Mouse (Mus musculus) gastrocnemius, postnatal 14 days (tissue): Measurements from ENCODE around the gene Slc35b2. TPM values are rescaled to one million over a fixed set of nuclear protein-coding genes. Genes with fewer than 3 reads are reported as not detected.

Experiments
- DNase-seq: peaks from one replicate; pipeline ENCODE4 v3.0.0; 2021; ENCODE audit warnings: mixed read lengths
- intact Hi-C: fragments of 180-260 bp; cut with DNase I; formaldehyde crosslinking; loops from one replicate; pipeline ENCODE4 v1.15.1; 2025; ENCODE audit warnings: low total_unique reads
- total RNA-seq, 2 experiments: library from RNA; stranded (reverse); gene quantifications; 2 replicates each; pipeline ENCODE4 v1.2.3; 2021

Slc35b2 gene
- total RNA-seq, 2 experiments from 2014 or later = 25.6 to 28.6 TPM

DNA sequence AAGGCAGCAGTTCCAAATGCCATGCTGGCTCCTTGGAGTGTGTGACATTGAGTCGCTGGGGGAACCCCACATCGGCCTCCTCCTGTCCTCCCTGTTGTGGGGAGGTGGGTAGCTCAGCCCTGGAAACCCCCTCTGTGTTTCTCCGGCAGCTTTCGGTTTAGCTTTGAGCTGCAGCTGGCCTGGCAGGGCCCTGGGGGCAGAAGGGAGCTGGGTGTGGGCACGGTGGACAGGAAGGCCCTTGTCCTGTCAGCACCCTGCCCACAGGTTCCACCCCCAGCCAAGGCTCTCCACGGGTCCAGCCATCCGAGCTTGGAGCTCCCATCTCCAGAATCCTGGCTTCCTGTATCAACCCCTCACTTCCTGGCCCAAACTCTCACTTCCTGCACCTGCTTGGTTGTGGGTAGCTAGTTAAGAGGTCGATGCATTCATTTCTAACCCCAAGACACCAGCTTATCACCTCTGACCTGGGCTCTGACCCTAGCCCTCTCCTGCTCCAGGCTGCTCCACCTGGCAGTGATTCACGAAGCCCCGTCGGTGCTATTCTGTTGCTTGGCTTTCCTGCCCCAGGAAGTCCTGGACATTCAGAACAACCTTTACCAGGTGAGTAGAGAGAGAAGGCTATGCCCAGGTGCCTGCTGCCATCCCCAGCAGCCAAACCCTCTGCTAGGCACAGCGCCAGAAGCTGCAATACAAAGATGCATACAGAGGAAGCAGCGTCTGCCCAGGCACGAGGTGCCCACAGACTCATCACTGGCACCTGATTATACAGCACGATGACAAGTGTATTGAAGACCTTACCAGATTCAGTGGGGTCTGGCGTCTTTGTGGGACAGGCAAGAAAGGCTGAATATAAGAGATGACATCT lies 5.4 kb upstream of the Slc35b2 start:
- intact Hi-C loops = no loop called here

GRCm38 (mm10) chr17:45559732-45560525 lies 3.7 kb upstream of the Slc35b2 start:
- intact Hi-C loops = no loop called here
- DNase-seq = no peak

More for the DNA sequence above, 5.4 kb upstream of the Slc35b2 start:
- no peak for DNase-seq

DNA sequence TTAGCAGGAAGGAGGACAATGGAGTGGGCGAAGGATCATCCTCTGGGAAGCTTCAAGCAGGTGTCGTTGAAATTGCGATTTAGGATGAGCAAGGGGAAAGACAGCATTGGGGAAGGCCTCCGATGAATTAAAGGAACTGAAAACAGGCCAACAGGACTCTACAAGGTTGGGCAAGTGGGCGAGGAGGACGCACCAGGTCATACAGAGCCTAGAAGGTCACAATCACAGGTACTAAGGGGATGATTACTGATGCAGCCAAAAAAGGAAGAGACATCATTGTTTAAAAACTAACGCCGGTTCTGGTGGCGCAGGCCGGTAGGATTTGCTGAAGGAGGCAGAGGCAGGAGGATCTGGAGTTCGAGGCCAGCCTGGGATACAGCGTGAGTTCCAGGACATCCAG lies 458 bp upstream of the Slc35b2 start:
- intact Hi-C loops = no loop called here
- DNase-seq = no peak

DNA sequence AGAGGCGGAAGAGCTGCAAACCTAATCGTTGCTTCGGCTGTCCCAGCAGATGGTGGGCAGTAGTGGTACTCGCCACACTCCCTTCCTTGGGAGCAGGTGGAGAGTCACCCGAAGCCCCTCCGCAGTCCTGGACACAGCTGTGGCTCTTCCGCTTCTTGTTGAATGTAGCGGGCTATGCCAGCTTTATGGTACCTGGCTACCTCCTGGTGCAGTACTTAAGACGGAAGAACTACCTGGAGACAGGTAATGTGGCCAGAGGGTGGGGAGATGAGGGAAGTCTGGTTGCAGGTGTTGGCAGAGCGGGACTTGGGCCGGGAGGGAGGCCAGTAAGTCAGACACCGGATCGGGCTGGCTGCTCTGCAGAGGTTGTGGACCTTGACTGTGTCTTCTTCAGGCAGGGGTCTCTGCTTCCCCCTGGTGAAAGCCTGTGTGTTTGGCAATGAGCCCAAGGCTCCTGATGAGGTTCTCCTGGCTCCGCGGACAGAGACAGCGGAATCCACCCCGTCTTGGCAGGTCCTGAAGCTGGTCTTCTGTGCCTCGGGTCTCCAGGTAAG lies 934 bp downstream of the Slc35b2 start:
- intact Hi-C loops = no loop called here
- no peak for DNase-seq

DNA sequence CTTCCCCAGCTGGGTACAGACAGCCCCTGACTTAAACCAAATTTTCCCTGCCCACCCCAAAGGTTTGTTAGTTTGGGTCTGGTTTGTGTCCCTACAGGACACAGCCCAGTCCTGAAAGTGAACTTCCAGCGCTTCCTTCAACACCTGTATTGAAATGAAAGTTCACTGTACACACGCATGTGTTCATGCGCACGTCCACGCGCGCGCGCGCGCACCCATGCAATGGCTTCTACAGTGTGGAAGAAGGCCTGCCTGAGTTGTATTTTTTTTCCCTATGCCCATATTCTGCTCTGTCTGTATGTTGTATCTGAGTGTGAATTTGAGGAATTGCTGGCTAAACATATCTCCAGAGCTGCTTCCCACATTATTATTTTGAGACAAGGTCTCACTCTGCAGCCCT lies 1.4 kb downstream of the Slc35b2 start:
- DNase-seq = no peak
- intact Hi-C loops = no loop called here

DNA sequence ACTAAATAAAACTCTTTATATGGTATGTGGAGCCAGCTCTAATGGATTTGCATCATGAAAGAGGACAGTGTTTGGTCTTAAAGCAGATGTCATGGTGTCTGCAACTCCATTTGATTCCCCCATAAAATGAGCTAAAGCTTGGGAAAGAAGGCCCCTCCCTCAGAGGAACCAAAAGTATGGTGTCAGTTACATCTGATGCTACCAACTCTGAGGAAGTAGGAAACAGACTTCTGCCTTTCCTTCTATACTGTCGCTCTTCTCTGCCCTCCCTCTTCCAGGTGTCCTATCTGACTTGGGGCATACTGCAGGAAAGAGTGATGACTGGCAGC lies 2.3 kb downstream of the Slc35b2 start:
- intact Hi-C loops = no loop called here
- no peak for DNase-seq

GRCm38 (mm10) chr17:45566360-45567161 lies 2.9 kb downstream of the Slc35b2 start:
- DNase-seq = no peak
- intact Hi-C loops = no loop called here

DNA sequence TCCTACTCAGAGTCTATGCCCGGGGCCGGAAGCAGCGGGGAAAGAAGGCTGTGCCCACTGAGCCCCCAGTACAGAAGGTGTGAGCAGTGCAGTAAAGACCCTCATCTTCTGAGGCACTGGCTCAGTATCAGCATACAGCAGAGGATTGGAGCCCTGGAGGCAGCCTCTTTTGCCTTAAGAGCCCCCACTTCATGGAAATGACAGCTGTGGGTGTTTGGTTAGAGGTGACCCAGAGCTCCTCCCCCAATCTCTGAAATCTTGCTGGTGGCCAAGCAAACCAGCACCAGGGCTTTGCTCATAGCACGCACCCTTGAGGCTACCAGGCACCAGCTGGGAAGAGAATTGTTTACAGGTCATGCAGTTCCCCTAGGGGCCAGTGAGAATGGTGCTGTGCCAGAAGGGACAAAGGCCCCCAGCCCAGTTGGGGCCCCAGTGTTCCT lies 3.5 kb downstream of the Slc35b2 start:
- intact Hi-C loops = no loop called here

DNA sequence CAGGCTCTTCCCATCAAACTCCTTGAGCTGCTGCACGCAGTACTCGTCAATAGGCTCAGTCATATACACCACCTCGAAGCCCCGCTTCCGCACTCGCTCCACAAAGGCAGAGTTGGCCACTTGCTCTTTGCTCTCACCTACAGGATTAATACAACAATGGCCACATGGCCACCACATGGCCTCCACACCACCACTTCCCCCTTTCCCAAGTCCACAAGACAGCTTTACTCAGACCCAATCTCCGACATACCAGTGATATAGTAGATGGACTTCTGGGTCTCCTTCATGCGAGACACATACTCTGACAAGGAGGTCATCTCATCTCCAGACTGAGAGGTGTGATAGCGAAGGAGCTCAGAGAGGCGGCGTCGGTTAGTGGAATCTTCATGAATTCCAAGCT lies 5.3 kb downstream of the Slc35b2 start:
- DNase-seq = no peak
- intact Hi-C loops = no loop called here

More for the DNA sequence above, 3.5 kb downstream of the Slc35b2 start:
- DNase-seq = no peak

- intact Hi-C loops = no loop called here
- DNase-seq = no peak
Measured at GRCm38 (mm10) chr17:45569999-45570398, 6.3 kb downstream of the Slc35b2 start.

DNA sequence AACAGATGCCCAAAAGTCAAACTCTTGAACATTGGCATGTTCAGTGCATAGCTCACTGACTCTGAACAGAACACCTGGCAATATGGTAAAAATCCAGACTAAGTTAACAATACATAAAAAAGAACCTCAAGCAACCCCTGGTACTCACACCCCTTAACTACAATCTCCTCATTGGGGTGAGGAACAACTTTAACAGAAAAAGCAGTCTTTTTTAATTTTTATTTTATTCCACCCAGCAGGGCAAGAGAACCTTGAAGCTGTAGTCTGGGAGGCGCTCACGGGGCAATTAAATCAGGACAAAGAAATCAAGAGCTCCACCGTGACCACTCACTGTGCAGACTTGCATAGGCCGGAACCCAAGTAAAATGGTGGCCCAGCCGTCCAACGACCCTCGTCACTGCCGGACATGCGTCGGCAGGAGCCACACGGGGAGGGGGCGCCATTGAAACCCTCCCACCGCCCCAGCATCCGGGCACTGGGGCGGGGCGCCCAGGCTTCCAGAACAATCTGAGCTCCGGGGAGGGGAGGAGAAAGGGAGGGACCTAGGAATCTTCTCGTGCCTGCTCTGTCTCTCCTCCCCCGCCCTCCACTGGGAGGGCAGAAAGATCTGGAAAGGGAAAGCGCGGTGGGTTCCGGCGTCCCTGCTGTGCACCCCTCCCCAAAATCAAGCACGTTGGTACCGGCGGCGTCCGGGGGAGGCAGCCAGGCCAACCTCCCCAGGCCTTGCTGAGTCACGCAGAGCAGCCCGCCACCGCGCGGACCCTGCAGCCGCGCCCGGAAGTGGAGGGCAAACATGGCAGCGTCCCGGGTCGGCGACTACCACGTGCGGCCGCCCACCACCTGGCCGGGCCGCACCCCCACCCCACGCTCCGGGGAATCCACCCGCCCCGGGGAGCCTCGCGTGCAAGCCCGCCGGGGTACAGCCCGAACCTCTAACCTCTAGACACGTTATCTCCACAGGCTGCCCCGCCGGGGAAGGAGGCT lies 8.7 kb downstream of the Slc35b2 start:
- intact Hi-C loops = no loop called here
- peak; percentile 81 for DNase-seq

DNA sequence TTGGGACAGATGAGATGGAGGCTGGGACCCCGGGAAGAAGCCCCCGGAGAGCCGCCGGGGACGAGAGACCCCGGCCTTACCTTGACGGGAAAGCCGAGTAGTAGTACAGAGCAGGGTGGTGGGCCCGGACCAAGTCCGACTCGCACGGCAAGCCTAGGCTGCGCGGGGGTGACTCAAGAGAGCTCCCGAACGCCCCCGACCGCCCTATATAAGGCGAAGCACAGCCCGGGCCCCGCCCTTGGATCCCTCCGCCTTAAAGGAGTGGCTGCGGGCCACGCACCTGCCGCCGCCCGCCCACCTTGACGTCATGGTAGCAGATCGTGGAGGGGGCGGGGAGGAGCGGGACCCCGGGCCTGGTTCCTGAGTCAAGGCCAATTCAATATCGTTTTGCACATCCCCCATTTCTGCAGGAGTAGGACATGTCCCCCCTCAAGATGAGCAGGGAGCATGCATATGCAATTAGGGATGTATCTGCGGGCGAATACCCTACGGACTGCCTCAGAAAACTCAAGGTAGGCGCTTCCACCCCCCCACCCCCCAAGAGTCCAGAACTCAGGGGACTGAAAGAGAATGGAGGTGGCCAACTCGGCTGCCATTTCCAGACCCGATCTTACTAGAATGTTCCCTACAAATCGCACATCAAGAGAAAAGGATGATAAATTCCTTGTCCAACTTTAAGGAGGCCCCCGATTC lies 9.6 kb downstream of the Slc35b2 start, which contains the start of gene Hsp90ab1:
Hsp90ab1 (minus strand) TSS at position 185 of the 693 bp plus-strand sequence.
- DNase-seq = peak; percentile 99
- intact Hi-C loops = no loop called here

- DNase-seq = peak; percentile 96
- intact Hi-C loops = no loop called here
Measured at GRCm38 (mm10) chr17:45573780-45574123, 10.1 kb downstream of the Slc35b2 start.

DNA sequence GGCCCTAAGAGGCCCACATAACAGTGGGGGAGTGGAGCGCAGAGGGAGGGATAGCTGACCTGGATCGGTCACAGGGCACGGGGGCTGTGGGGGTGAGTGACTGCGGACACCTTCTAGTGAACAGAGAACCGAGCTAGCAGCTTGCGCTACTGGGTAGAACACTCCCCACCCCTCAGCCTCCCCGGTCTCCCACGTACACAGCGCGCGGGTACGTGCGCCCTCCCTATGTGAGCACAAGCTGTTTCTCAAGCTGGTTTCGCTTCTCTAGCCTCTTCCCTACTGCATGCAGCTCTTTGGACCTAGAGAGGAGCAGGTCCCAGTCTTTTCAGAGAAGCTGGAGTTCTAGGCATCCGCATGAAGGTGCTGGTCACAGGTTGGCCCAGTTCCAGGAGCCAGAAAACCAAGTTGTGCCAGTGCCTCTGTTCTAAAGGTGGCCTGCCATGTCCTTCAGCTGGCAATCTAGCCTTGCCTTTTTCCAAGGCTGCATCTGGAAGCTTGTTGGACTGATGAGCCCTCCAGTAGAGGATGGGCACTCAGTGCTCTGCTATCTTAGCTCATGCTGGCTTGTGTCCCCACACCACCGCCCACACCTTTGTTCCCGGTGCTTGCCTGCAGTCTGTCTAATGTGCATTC lies 10.6 kb downstream of the Slc35b2 start:
- intact Hi-C loops = no loop called here
- DNase-seq = peak; percentile 61

- intact Hi-C loops = no loop called here
Measured at GRCm38 (mm10) chr17:45575123-45575897, 11.6 kb downstream of the Slc35b2 start.

DNA sequence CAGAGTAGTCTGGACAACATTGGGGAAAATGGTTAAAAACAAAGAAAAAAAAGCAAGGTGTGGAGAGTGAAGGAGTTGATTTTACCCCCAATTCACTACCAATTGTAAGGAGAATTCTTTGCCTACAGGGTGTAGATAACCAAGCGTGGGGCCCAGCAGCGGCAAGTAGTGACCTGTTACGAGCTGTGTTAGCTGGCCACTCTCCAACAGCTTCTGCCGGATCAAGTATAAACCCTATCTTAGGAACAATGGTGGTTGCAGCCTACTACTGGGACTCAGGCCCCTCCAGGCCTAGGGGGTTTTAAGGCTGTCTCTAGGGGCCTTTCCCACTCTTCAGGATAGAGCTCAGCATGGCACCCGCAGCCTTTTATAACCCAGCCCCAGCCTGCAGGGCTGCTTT lies 14.6 kb downstream of the Slc35b2 start:
- no peak for DNase-seq
- intact Hi-C loops = no loop called here

More at GRCm38 (mm10) chr17:45575123-45575897, 11.6 kb downstream of the Slc35b2 start:
- DNase-seq = no peak

DNA sequence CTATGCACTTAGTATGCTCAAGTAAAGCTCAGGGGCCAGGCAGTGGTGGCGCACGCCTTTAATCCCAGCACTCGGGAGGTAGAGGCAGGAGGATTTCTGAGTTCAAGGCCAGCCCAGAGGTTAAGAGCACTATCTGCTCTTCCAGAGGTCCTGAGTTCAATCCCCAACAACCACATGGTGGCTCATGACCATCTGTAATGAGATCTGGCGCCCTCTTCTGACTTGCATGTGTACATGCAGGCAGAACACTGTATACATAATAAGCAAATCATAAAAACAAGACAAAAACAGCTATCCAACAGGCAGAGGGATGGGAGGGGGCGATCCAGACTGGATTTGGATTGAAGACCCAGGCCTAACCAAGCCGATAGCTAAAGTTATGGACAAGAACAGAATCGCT lies 15.2 kb downstream of the Slc35b2 start:
- no peak for DNase-seq
- intact Hi-C loops = no loop called here
